Mouse (Mus musculus): ENCODE measurements around the gene Slc6a12. TPM values are rescaled to one million over a fixed set of nuclear protein-coding genes. Genes with fewer than 3 reads are reported as not detected.

Slc6a12 gene
- polyA plus RNA-seq, 1 experiment from 2014 or later = 0.19 TPM

DNA sequence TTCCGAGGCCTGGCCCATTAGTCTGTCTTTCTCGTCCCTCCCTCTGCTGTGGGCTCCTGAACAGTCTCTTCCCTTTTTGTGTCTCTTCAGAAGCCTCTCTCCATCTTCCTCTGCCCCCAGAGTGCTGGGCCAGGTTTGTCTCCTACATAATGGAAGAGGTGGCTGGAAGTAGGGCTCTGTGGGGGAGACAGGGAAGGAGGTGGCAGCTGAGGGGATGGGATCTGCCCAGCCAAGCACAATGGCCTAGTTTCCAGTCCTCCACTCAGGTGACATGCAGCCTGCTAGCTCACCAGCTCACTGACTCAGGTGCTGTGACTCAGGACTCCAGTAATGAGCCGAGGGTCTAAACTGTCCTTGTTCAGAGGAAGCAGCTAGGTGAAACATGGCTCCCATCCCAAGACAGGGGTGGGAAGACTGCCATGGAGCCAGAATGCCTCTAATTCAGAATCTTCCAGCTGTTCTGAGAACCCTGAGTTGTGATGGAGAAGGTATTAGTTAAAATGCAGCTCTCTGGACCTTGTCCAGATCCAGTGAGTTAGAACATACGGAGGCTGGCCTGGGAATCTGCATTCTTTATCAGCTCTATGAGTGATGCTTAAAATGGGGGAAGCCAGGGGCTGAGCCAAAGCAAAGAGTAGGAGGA, 49.9 kb downstream of the Slc6a12 start:
- Histone ChIP-seq H3K4me2 (replicated peaks) (no peak overlapping the region), H3K9me3 (no peaks in the 10 kb centered on the region), H3K27me3 (replicated peaks) (no peaks in the 10 kb centered on the region), H3K4me3 (replicated peaks) (no peak overlapping the region), H3K4me1 (replicated peaks) (no peaks in the 10 kb centered on the region), H3K36me3 (no peaks in the 10 kb centered on the region), H3K27ac (no peak overlapping the region), H3K9ac (no peak overlapping the region)
- 81% methylated on average over 4 of the region's 4 CpGs for WGBS
- no peak for ATAC-seq

DNA sequence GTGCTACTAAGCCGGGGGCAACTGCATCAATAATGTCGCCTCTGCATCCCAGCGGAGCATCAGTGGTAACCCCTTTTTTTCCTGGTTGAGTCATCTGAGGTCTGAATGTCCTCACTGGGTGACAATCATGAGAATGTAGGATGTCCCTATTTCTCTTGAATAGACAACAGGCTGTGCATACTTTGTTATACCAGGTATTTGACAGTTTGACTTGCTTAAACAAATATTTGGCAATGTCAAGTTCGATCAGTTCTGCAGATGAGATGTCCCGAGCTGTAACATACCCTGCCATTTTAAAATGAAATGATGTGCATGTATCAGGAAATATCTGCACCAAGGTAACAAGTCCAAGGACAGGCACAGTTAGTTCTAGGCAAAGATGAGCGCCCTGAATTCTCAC, 58.3 kb downstream of the Slc6a12 start:
- H3K27ac ChIP-seq = no peak overlapping the region
- no peaks in the 10 kb centered on the region for H3K9me3 ChIP-seq
- no peak overlapping the region for H3K4me3 ChIP-seq (replicated peaks)
- 82% methylated on average over 6 of the region's 6 CpGs for WGBS
- no peaks in the 10 kb centered on the region for H3K36me3 ChIP-seq
- no peak for ATAC-seq
- H3K27me3 ChIP-seq (replicated peaks) = no peaks in the 10 kb centered on the region
- no peaks in the 10 kb centered on the region for H3K4me1 ChIP-seq (replicated peaks)
- H3K9ac ChIP-seq = no peak overlapping the region
- H3K4me2 ChIP-seq (replicated peaks) = no peak overlapping the region

DNA sequence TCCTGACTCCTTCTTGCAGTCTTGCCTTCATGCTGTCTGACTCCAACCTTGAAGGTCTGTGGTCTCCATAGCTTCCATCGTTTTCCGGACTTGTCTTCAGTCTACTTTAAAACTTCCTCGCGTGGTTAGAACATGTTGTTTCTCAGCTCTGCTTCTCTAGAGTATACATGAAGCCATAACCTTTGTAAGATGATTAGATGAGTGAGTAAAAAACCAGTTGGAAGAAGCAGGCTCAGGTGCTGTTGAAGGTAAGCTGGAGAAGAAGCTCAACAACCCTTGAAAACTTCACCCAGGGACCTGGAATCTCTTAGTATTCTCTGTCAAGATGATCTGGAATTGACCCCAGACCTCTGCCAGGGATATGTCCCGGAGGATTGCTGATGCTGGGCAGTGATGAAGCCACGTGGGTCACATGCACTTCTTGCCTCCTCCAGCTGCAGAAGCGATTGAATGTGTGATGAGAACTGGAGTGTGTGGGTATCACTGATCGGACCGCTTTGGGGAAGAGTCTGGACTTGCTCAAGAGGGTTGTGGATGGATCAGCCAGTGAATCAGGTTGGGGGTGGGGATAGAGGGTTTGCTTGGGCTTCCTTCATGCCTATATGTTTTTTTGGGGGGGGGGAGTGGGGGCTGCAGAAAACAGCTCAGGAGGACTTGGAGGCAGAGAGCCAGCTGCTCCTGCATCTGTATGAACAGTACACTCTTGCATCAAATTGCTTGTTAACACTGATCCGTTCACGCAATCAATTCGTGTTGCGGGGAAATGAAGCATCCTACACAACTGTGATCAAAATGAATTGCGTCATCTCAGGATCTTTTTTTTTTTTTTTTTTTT, 59.2 kb downstream of the Slc6a12 start:
- no peak overlapping the region for H3K9ac ChIP-seq
- 81% methylated on average over 14 of the region's 14 CpGs for WGBS
- no peak overlapping the region for H3K4me2 ChIP-seq (replicated peaks)
- no peaks in the 10 kb centered on the region for H3K4me1 ChIP-seq (replicated peaks)
- ATAC-seq = no peak
- no peaks in the 10 kb centered on the region for H3K36me3 ChIP-seq
- no peak overlapping the region for H3K4me3 ChIP-seq (replicated peaks)
- no peaks in the 10 kb centered on the region for H3K27me3 ChIP-seq (replicated peaks)
- no peaks in the 10 kb centered on the region for H3K9me3 ChIP-seq
- no peak overlapping the region for H3K27ac ChIP-seq

DNA sequence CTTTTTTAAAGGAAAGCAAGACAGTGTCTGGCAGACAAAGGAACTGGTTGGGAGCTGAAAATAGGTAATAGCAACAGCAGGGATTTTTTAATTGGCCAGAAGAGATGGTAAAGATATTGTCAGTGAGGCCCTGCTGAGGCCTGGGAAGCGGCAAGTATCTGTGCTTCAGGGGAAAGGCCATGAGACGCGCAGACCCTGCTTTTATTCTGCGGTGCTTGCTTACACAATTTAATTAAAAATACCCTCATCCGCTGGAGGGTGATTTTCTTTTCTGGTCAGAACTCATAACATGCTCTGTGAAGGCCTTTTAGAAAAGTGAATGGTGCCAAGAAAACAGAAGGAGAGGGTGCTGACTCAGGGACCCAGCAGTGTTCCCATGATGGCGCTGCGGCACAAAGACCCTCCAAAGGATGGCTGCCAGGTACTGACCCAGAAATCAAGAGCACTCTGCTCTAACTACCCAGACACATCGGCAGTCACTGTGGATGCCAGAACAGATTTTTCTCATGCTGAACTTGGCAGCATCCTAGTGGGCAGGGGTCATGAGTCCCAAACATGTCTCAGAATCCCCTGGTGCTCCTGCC, 59.9 kb downstream of the Slc6a12 start:
- Histone ChIP-seq H3K36me3 (no peaks in the 10 kb centered on the region), H3K4me1 (replicated peaks) (no peaks in the 10 kb centered on the region)
- whole genome bisulfite sequencing = 86% methylated on average over 8 of the region's 8 CpGs

DNA sequence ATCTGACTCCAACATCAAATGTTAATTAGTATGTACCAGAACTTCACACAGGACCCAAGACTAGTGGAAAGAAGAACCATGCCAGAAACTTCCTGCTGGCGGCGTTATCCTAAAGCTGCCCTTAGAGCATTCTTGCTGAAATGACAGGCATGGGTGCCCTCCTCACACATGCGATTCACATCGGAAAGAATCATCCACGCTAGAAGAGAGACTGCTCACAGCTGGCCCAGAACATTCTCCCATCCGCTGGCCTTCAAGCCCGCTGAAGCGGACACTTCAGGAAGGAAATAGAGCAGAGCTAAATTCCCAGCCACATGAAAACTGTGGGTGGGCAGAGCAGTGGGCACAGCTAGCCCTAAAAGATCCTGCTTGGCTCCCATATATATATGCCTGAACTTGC, 62.4 kb downstream of the Slc6a12 start:
- no peak overlapping the region for H3K4me2 ChIP-seq (replicated peaks)
- no peaks in the 10 kb centered on the region for H3K36me3 ChIP-seq
- H3K9me3 ChIP-seq = no peaks in the 10 kb centered on the region
- H3K9ac ChIP-seq = no peak overlapping the region
- no peak overlapping the region for H3K4me3 ChIP-seq (replicated peaks)
- 0 out of 2 replicates have a peak, but pooled peaks cover 9% of the 10 kb centered on the region for H3K27me3 ChIP-seq (replicated peaks)
- 90% methylated on average over 8 of the region's 8 CpGs for WGBS
- no peak overlapping the region for H3K27ac ChIP-seq
- no peak for ATAC-seq
- no peaks in the 10 kb centered on the region for H3K4me1 ChIP-seq (replicated peaks)

More for the DNA sequence above, 59.9 kb downstream of the Slc6a12 start:
- Histone ChIP-seq H3K4me3 (replicated peaks) (no peak overlapping the region), H3K9me3 (no peaks in the 10 kb centered on the region), H3K27ac (no peak overlapping the region), H3K9ac (no peak overlapping the region), H3K27me3 (replicated peaks) (no peaks in the 10 kb centered on the region), H3K4me2 (replicated peaks) (no peak overlapping the region)
- ATAC-seq = no peak

DNA sequence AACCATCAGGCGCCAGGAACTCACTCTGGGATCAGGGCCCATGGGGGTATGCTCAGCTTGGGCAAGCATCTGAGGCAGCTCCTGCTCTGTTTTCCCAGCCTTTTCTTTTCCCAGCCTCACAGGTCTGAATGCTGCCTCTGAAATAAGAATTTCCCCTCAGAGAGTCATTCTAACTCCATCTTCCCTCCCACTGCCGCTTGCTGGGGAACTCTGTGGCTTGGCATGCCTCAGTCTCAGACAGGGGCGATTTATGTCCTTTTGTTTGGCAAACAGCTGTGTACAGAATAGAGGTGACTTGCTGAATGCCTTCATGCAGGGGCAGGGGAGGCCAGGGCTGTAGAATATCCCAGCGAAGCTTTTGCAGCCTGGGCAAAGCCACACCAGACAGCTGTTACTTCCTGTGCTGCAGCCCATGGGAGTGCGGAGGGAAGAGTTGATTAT, 64.7 kb downstream of the Slc6a12 start:
- Histone ChIP-seq H3K27me3 (replicated peaks) (peaks cover 22% of the 10 kb centered on the region), H3K27ac (no peak overlapping the region), H3K36me3 (no peaks in the 10 kb centered on the region), H3K4me2 (replicated peaks) (no peak overlapping the region), H3K9ac (no peak overlapping the region), H3K9me3 (no peaks in the 10 kb centered on the region), H3K4me1 (replicated peaks) (no peaks in the 10 kb centered on the region), H3K4me3 (replicated peaks) (no peak overlapping the region)
- WGBS = 35% methylated on average over 5 of the region's 5 CpGs
- ATAC-seq = no peak

DNA sequence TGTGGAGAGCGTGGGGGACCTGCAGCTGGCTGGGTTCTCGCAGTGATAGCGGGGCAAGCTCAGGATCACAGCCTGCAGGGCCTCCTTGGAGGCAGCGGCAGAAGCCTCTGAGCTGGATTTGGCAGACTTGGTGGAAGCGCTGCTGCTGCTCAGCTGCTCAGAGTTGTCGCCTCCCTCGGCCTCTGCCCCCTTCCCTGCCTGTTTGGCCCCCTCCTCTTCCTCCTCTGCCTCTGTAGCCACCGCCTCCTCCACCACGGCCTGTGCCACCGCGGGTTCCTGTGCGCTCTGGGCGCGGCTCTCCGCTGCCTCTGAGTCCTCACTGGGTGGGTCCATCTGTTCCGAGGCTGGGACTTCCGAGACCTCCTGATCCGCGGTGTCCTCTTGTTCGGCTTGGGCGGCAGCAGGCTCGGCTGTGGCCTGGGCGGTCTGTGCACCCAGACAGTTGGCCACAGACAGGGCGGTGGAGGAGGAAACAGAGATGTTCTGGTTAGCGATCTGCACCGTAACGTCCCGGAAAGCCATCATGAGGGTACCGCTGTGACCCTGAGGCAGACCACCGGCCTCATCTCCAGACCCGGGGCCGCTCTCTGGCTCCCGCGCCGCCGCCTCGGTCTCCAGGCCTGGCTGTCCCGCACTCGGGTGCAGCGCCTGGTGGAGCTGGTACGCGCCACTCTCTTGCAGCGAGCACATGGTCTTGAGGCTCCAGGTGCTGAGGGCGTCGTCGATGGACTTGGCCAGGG, 69.9 kb downstream of the Slc6a12 start:
- no peak overlapping the region for H3K27ac ChIP-seq
- no peaks in the 10 kb centered on the region for H3K9me3 ChIP-seq
- H3K4me3 ChIP-seq (replicated peaks) = peak overlapping the region; percentile 22
- WGBS = 2% methylated on average over 45 of the region's 46 CpGs
- peaks cover 40% of the 10 kb centered on the region for H3K27me3 ChIP-seq (replicated peaks)
- peak overlapping the region; percentile 41 for H3K4me2 ChIP-seq (replicated peaks)
- ATAC-seq = 0 out of 2 replicates have a peak, but pooled peaks have one; percentile 41
- H3K4me1 ChIP-seq (replicated peaks) = no peaks in the 10 kb centered on the region
- H3K9ac ChIP-seq = no peak overlapping the region
- no peaks in the 10 kb centered on the region for H3K36me3 ChIP-seq

Other genes starting within 250 kb of the Slc6a12 start
- 6.7 and 7.7 TPM in 2 replicates for gene Mical3, start 212.1 kb upstream of the Slc6a12 start, polyA plus RNA-seq (2015; fragmentation: Nextera tagmentation; extraction: Ambion mirVana)
- gene Pex26, start 159.4 kb upstream of the Slc6a12 start, polyA plus RNA-seq (2015; fragmentation: Nextera tagmentation; extraction: Ambion mirVana) = 13.6 and 13.7 TPM in 2 replicates
- 0.49 and 0.56 TPM in 2 replicates for gene Tuba8, start 132.4 kb upstream of the Slc6a12 start, polyA plus RNA-seq (2015; fragmentation: Nextera tagmentation; extraction: Ambion mirVana)
- 2.8 and 3.5 TPM in 2 replicates for gene Usp18, start 97.2 kb upstream of the Slc6a12 start, polyA plus RNA-seq (2015; fragmentation: Nextera tagmentation; extraction: Ambion mirVana)
- gene Slc6a13, start 42.8 kb upstream of the Slc6a12 start, polyA plus RNA-seq (2015; fragmentation: Nextera tagmentation; extraction: Ambion mirVana) = 1.3 and 1.6 TPM in 2 replicates
- gene Iqsec3, start 130.6 kb downstream of the Slc6a12 start, polyA plus RNA-seq (2015; fragmentation: Nextera tagmentation; extraction: Ambion mirVana) = 0.24 and 0.26 TPM in 2 replicates